Mouse (Mus musculus): ENCODE data around the gene Fam135a. TPM values are rescaled to one million over a fixed set of nuclear protein-coding genes. Genes with fewer than 3 reads are reported as not detected.

The Fam135a gene
- polyA plus RNA-seq, 1 experiment from 2014 or later, result 25.2 TPM

DNA sequence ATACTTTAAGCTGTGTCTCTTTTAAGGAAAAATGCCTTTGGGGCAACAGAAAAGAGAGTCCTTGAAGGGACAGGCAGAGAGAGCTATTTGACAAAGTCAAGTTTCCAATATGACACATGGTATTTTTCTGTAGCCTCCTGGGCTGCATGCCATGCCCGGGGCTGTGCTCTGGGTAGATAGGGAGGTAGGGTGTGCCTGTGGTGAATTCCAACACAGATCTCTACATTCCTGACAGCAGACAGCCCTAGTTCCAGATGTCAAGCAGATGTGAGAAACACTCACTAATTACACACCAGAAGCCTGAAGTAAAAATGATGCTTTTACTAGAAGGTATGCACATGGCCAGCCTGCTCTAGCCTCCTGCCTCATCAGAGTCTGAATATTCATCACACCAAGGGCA is 133.9 kb downstream of the Fam135a start:
- Histone ChIP-seq H3K4me3 (ENCODE audit: low read depth, low read length) (no peak overlapping the region), H3K9ac (ENCODE audit: low read depth, low read length) (no peak overlapping the region), H3K4me2 (no peak overlapping the region), H3K9me3 (replicated peaks; ENCODE audit: control insufficient read depth, low read length) (peaks cover 3% of the 10 kb centered on the region; the same call in 1 of the 2 replicates), H3K4me1 (ENCODE audit: control insufficient read depth, insufficient read depth, low read length) (no peaks in the 10 kb centered on the region), H3K27ac (ENCODE audit: low read depth, low read length) (no peak overlapping the region), H3K36me3 (ENCODE audit: control insufficient read depth, insufficient read depth, low read length) (no peaks in the 10 kb centered on the region), H3K27me3 (ENCODE audit: control insufficient read depth, insufficient read depth, low read length) (no peaks in the 10 kb centered on the region)
- ATAC-seq (replicated peaks; ENCODE audit: insufficient number of reproducible peaks, low FRiP score, low TSS enrichment), result no peak
- WGBS (ENCODE audit: insufficient replicate concordance), result 29% methylated on average over 1 of the region's 1 CpGs

Other genes with a start within 250 kb of the Fam135a start
- 44.3 and 47.0 TPM in 2 replicates for gene Smap1, start 178.0 kb downstream of the Fam135a start, polyA plus RNA-seq (2014; fragmentation: Nextera tagmentation; extraction: Ambion mirVana)
- 73.7 and 83.5 TPM in 2 replicates for gene Sdhaf4, start 94.7 kb downstream of the Fam135a start, polyA plus RNA-seq (2014; fragmentation: Nextera tagmentation; extraction: Ambion mirVana)
- gene Col9a1, start 77.3 kb upstream of the Fam135a start, polyA plus RNA-seq (2014; fragmentation: Nextera tagmentation; extraction: Ambion mirVana), result 18.5 and 23.8 TPM in 2 replicates

Measured in heart, embryonic 11.5 days (tissue).